Mouse (Mus musculus) erythroid progenitor cell, adult 5-6 weeks (primary cell): ENCODE results near the gene Mdga1. TPM values are rescaled to one million over a fixed set of nuclear protein-coding genes. Genes with fewer than 3 reads are reported as not detected.

Experiments used
- ATAC-seq: replicated peaks from 2 replicates; pipeline ENCODE4 v1.8.0; 2016; ENCODE audit warnings: moderate number of reproducible peaks, mild to moderate bottlenecking, moderate TSS enrichment, inconsistent platforms; ENCODE audit not compliant: poor library complexity, low FRiP score, severe bottlenecking
- total RNA-seq, 2 experiments: library from RNA; stranded (forward) in 1 of 2; stranded (reverse) in 1 of 2; fragments of 150-400 nt in 1 of 2; fragments of 186-747, 209-891 nt in 1 of 2; gene quantifications; 2 replicates each; pipeline versions ENCODE4 v1.2.3 to v1.2.4; 2015 to 2017; ENCODE audit warnings: low replicate concordance in 2 of 2

The Mdga1 gene
- total RNA-seq, 2 experiments from 2014 or later: not detected

DNA sequence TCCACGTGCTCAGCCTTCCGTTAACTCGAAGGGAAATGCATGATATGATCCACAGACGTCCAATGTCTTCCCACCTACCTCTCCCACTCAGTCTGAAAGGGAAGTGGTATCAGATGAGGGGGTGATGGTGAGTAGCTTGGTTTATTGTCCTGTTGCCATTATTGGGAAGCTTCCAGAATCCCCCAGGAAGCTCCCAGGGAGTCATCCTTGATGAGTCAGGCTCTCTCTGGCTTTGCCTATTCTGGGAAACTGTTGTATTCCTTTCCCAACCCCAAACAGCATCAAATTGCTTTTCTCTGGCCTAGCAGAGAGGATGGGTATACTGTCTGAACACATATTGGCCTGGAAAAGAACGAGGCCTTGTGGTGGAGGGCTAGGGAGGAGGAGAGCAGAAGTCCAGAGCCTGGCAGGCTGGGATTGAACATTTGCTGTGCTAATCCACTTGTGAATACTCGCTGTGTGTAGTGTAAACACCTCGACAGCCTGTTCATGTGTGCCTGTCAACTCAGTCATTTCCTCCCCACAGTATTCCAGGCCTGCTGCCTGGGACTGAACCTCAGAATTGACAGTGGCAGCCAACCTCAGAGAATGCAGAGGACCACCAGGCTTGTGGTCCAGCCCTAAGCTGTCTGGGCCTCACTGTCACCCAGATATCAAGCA, 79.3 kb downstream of the Mdga1 start:
- ATAC-seq: no peak

DNA sequence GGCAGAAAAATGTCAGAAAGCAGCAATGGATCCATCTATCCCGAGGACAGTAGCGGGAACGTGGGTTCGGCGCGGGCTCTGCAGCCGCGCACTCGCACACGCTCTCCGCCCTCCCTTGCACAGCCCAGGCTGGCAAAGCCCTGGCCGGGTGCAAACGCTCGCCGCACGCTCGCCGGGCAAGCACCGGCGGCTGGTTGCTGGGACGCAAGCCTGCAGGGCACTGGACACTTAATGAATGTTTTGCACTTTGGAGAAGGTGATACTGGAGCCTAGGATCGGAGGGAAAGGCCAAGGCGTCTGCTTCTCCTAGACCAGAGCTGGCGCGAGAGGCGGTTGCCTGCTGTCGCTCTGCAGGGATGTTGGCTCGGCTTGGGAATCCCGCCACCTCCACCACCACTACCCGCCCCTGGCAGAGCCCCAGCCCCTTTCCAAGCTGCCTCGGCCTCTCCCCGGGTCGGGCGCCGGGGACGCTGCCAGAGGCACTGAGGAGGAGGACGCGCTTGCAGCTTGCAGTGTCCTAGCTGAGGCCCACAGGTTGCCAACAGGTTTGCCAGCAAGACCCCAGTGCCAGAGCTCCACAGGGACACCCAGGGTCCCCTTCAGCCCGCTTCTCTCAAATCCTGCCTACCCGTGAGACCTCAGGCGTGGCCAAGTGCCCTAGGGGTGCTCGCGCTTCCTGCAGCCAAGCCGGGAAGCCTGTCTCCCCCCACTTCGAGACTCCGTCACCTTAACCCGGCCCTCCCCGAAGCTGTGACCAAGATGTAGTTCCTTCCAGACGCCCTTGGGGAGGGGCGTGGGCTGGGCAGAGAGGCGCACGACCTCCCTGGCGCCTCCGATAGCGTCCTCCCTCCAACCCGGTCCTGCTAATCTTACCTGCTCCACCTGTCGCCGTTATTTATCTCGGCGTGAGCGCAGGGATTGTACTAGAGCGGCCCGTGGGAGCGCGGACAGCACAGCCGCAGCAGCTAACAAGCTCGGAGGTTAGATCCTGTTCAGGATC, 80.6 kb downstream of the Mdga1 start:
- no peak for ATAC-seq

DNA sequence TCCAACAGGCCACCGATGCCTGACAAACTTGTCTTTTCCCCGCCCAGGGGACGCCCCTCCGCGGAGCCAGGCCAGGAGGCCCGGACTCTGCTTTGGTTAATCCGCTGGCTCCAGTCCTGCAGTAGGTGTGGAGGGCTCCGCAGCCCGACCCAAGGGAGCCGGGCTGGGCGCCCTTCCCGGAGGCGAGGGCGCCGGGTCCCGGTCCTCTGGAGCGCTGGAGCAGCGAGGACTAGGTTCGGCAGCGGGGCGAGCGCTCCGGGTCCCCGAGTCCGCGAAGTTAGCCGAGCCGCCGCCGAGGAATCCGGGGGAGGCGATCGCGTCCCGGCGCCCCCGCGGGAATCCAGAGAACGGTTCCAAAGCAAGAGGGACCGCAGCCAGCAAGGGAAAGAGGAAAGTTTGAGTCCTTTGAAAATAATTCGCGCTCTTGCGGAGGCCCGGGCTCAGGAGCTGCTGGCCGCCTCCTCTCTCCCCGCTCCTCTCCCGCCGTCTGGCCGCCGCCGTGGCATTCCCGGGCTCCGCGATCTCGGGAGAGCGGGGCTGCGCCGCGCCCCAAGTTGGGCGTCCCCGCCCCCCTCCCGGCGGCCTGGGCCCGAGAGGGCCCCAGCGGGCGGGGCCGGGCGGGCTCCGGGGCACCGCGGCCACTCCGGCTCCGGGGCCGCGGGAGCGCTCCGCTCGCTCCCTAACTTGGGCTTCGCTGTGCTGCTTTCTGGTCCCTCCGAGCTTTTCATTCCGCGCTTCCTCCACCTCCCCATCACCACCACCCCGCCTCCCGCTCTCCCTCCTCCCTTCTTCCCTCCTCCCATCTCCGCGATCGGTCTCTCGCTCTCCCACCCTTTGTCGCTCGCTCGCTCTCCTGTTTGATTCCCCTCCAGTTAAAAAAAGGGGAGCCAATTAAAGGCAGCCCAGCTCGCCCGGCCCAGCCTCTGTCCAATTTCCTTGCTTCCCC, 81.7 kb downstream of the Mdga1 start:
- ATAC-seq: no peak

- no peak for ATAC-seq
Measured at GRCm38 (mm10) chr17:29887271-29887880, 82.5 kb downstream of the Mdga1 start.

DNA sequence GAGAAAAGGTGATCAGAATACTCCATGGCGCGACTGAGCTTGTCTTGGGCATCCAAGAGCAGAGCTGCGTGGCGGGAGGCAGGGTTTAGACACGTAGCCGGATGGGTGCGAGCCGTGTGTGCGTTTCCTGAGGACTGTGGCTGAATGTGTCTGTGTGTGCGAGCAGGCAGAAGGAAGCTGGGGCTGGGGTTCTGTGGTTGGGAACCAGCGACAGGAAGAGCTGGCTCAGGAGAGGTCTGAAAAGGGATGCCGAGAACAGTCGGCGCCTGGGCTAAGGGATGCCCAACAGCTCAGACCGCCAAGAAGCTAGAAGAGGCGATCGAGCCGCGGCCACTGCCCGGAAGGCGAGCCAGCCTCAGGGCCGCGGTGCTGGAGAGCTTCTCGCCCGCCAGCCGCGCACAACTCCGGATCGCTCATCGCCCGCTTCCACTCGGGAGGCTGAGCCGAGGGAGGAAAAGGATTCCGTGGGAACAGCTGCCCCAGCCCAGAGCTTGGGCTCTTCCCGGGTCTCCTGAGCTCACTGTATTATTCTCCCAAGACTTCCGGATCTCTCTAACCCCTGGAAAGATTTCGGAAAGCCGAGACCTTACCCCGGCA, 83.1 kb downstream of the Mdga1 start:
- no peak for ATAC-seq

DNA sequence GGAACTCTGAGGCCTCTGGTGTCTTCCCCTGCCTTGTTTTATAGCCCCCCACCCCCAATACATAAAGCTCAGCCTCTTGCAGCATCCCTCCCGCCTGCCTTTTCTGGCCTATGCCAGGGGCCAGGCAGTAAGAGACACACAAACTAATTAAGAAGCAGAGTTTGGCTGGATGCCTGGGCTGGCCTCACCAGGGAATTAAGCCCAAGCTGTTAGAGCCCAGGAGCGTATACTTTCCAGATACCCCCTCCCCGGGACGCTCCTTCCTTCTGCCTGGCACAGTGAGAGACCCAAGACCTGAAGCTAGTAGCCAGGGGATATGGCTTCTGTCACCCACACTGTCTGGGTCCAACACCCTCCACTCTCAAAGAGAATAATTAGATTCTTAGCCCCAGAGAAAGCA, 83.8 kb downstream of the Mdga1 start:
- no peak for ATAC-seq

GRCm38 (mm10) chr17:29884596-29884995, 85.3 kb downstream of the Mdga1 start:
- ATAC-seq: no peak

GRCm38 (mm10) chr17:29883351-29883750, 86.5 kb downstream of the Mdga1 start:
- no peak for ATAC-seq

DNA sequence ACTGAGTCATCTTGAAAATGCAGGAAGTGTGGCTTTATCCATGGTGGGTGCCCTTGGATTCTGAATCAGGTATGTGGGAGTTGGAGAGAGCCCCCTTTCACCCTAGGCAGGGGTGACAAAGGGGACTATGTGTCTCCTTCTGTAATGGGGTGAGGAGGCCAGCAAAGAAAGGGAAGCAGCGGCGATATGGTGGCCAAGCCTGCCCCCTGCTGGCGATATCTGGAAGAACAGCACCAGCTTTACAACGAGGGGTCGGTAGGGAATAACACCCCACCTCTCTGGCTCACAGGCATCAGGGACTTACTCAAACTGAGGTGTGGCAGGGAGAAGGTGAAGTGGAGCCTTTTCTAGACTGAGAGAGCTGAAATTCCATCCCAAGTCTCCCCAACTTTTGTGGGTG, 87.0 kb downstream of the Mdga1 start:
- 0 out of 2 replicates have a peak, but pooled peaks have one; percentile 27 for ATAC-seq

GRCm38 (mm10) chr17:29880251-29880650, 89.6 kb downstream of the Mdga1 start:
- ATAC-seq: no peak

GRCm38 (mm10) chr17:29878990-29879389, 90.9 kb downstream of the Mdga1 start:
- no peak for ATAC-seq

- ATAC-seq: no peak
Measured at GRCm38 (mm10) chr17:29874082-29874679, 95.7 kb downstream of the Mdga1 start.

GRCm38 (mm10) chr17:29873580-29874015, 96.3 kb downstream of the Mdga1 start:
- ATAC-seq: no peak

DNA sequence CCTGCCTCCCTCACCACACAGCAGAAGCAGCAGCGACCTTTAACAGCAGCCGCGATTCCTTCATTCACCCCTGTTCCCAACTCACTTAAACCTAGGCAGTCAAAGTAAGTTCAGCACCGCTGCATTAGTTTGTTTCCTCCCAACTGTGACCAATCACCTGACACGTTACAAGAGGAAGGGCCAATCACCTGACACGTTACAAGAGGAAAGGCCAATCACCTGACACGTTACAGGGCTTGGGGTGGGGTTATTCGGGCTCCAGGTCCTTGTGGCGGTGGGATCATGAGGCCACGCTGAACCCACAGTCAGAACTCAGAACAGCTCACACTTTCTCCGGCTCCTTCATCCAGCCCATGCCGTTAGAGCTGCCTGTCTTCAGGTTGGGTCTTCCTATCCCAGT, 99.6 kb downstream of the Mdga1 start:
- no peak for ATAC-seq

- no peak for ATAC-seq
Measured at GRCm38 (mm10) chr17:29865914-29866313, 104.0 kb downstream of the Mdga1 start.

DNA sequence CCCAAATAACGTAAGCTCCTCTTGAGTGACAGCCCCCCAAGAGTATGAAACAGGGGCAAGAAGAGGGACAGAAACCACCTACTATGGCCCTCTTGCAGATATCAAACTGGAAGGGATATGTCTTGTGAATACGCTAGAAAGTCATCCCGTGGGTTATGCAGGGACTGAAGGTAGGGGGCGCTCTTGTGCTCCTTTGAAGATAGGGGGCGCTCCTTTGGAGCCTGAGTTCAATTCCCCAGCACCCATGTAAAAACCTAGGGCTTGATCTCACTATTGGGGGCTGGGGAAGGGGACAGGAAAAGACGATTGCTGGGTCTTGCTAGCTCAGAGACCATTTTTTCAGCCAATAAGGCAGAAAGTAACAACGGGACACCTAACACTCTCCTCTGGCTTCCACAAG, 105.4 kb downstream of the Mdga1 start:
- ATAC-seq: no peak

DNA sequence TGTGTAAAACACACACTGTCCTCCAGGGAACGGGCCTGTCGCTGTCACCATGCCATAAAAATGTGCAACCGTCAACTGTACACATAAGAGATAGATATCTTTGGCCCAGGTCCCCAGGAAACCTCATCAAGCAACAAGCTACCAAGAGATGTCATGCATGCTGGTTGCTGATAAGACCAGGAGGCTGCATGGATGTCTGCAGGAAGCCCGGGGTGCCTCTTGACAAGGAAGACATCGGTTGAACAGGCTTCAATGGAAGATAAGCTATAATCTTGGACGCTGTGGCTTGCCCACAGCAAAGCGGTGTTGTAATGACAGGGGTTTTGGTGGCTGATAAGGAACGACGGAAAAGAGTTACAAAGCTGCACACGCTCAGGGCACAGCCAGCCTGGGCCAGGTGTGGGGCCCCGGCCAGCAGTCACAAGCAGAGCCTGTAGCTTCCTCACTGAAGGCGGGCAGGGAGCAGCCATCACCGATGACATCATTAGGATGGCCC, 110.1 kb downstream of the Mdga1 start:
- ATAC-seq: peak; percentile 90

DNA sequence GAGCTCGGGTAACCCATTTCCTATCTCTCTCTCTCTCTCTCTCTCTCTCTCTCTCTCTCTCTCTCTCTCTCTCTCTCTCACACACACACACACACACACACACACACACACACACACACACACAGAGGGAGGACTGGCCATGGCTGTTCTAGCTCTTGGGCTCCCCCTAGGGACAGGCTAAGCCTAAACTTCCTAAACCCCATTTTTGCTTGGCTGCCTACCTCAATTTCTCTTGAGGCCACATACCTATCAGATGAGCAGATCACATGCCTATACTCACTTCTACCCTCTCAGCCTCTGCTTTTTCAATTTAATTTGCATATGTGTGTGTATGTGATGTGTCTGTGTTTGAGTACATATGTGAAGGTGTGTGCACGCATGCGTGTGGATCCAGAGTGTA, 111.1 kb downstream of the Mdga1 start:
- ATAC-seq: 0 out of 2 replicates have a peak, but pooled peaks have one; percentile 33
